9 mouse cellular contexts compared by ENCODE assay signal in the genomic region with DNA sequence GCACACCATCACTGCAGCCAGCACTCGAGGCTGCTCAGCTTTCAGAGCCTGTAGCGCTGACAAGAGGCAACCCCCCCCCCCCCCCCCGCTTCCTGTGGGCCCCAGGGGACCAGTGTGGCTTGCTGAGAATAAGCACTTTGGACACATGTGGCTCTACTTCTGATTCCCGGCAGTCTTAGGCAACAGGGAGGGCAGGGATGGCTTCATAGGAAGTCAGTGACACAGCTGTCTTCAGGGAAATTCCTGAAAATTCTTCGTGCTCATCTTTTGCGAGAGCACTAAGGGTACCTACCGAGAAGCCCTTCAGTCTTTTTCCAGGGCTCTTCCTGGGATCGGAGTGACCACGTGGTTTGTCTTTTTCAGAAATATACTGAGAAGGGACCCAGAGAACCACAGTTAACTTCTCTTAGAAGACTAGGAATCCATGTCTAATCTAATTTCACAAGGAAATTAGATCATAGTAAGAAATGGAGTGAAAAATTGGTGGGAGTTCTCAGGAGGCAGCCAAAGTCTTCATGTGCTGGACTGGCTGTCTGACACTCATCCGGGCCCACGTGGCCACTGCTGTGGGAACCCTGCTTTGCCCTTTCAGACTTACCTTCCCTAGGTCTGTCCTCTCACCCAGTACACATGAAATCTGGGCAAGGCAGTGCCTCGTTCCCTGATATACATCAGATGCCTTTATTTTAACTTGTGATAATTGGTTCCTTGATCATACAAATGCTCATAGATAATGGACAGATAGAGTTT. TPM values are rescaled to one million over a fixed set of nuclear protein-coding genes. Genes with fewer than 3 reads are reported as not detected.
DNase-seq lines count a peak whose midpoint lies in the region; ATAC-seq lines count a peak whose summit lies in the region.
"Had no signal": no experiment of that assay in that cellular context is flagged by ENCODE, and none has a peak within 500 bp of the region (broad histone marks: within the 10 kb centered on the region; RNA-seq: fewer than 3 reads in every experiment).

No protein-coding gene starts in this region.

- H3K9me3 ChIP-seq in forebrain, embryonic 10.5 days = no peaks in the 10 kb centered on the region
- H3K9me3 ChIP-seq in forebrain, embryonic 14.5 days (replicated peaks; ENCODE audit: control insufficient read depth, low read length) = no peaks in the 10 kb centered on the region
- no peaks in the 10 kb centered on the region for H3K9me3 ChIP-seq in heart, embryonic 14.5 days (ENCODE audit: control insufficient read depth, low read length)

- ATAC-seq in forebrain, embryonic 14.5 days = no peak
- no peak for ATAC-seq in heart, embryonic 14.5 days (ENCODE audit: insufficient number of reproducible peaks, insufficient read depth, low FRiP score, low read depth)
- no peak for ATAC-seq in monocyte, adult 5-6 weeks (replicated peaks; ENCODE audit: insufficient number of reproducible peaks, low FRiP score, low TSS enrichment, poor library complexity, severe bottlenecking)

- H3K4me2 ChIP-seq in forebrain, embryonic 14.5 days (ENCODE audit: low read length) = no peak overlapping the region
- peak overlapping the region; percentile 24 for H3K4me2 ChIP-seq in heart, embryonic 14.5 days (ENCODE audit: low read length)

- DNase-seq in forebrain, embryonic 10.5 days (ENCODE audit: extremely low spot score, low spot score) = peak; percentile 30
- DNase-seq in forebrain, embryonic 14.5 days (ENCODE audit: low spot score) = no peak
- DNase-seq in CD4-positive helper T cell, adult 2 months (ENCODE audit: low read depth, low spot score) = peak; percentile 58
- DNase-seq in mesoderm, embryonic 11.5 days (ENCODE audit: low read depth, low spot score) = peak; percentile 55
- DNase-seq in layer of hippocampus, postnatal 36 days = no peak
- DNase-seq in cerebellum, postnatal 25 days = no peak

- no peak overlapping the region for H3K27ac ChIP-seq in forebrain, embryonic 10.5 days
- no peak overlapping the region for H3K27ac ChIP-seq in forebrain, embryonic 14.5 days (ENCODE audit: low read depth, low read length)
- no peak overlapping the region for H3K27ac ChIP-seq in heart, embryonic 14.5 days (replicated peaks in 1 of 2; ENCODE audit: control insufficient read depth in 1 of 2, insufficient read depth in 1 of 2, low read depth in 2 of 2, low read length in 2 of 2)
- H3K27ac ChIP-seq: kidney, postnatal 0 days had no signal

- no peak overlapping the region for H3K9ac ChIP-seq in forebrain, embryonic 14.5 days (ENCODE audit: low read length)
- no peak overlapping the region for H3K9ac ChIP-seq in heart, embryonic 14.5 days (ENCODE audit: low read length)

- no peak overlapping the region for H3K4me3 ChIP-seq in forebrain, embryonic 10.5 days
- no peak overlapping the region for H3K4me3 ChIP-seq in forebrain, embryonic 14.5 days (ENCODE audit: low read depth, low read length)
- H3K4me3 ChIP-seq in heart, embryonic 14.5 days (ENCODE audit: control insufficient read depth in 1 of 2, insufficient read depth in 1 of 2, low read depth in 1 of 2, low read length in 2 of 2) = no peak overlapping the region

- peaks cover 28% of the 10 kb centered on the region for H3K4me1 ChIP-seq in forebrain, embryonic 10.5 days
- H3K4me1 ChIP-seq in forebrain, embryonic 14.5 days (ENCODE audit: control insufficient read depth, insufficient read depth, low read length) = 0 out of 2 replicates have a peak, but pooled peaks cover 5% of the 10 kb centered on the region
- H3K4me1 ChIP-seq in heart, embryonic 14.5 days (ENCODE audit: control insufficient read depth in 2 of 2, insufficient read depth in 2 of 2, low read length in 2 of 2) = peaks cover 7 to 15% of the 10 kb centered on the region in 2 experiments; a peak in 3 of 4 replicates

- H3K36me3 ChIP-seq in forebrain, embryonic 10.5 days (replicated peaks) = no peaks in the 10 kb centered on the region
- H3K36me3 ChIP-seq in forebrain, embryonic 14.5 days (ENCODE audit: control insufficient read depth, insufficient read depth, low read length) = no peaks in the 10 kb centered on the region
- no peaks in the 10 kb centered on the region for H3K36me3 ChIP-seq in heart, embryonic 14.5 days (ENCODE audit: control insufficient read depth, insufficient read depth, low read length)

- WGBS in forebrain, embryonic 10.5 days = 46% methylated on average over 12 of the region's 12 CpGs
- WGBS in forebrain, embryonic 14.5 days = 46% methylated on average over 12 of the region's 12 CpGs
- WGBS in heart, embryonic 14.5 days = 28% methylated on average over 12 of the region's 12 CpGs

- peaks cover 50% of the 10 kb centered on the region for H3K27me3 ChIP-seq in forebrain, embryonic 10.5 days (ENCODE audit: poor library complexity, severe bottlenecking)
- H3K27me3 ChIP-seq in forebrain, embryonic 14.5 days (replicated peaks; ENCODE audit: control insufficient read depth, insufficient read depth, low read length) = peaks cover 13% of the 10 kb centered on the region; the same call in 1 of the 2 replicates
- peaks cover 13% of the 10 kb centered on the region; the same call in 1 of the 2 replicates for H3K27me3 ChIP-seq in heart, embryonic 14.5 days (ENCODE audit: control insufficient read depth, insufficient read depth, low read length)

RNA-seq across cellular contexts. Expression of gene Mcoln2, which starts 4.4 kb away (rescaled TPM):
- 0.25 and 0.30 TPM in 2 replicates for polyA plus RNA-seq in forebrain, embryonic 10.5 days (2016; fragmentation: Nextera tagmentation; extraction: Ambion mirVana)
- 0.56 TPM in 1 of 2 replicates, not detected in the other for polyA plus RNA-seq in forebrain, embryonic 14.5 days (2014; fragmentation: Nextera tagmentation; extraction: Ambion mirVana)
- polyA plus RNA-seq in heart, embryonic 14.5 days (2014; fragmentation: Nextera tagmentation; extraction: Ambion mirVana) = 0.23 and 0.47 TPM in 2 replicates
- total RNA-seq in layer of hippocampus, postnatal 36 days (2021) = not detected
- total RNA-seq in monocyte, adult 5-6 weeks (2017) = 13.6 to 28.6 TPM (median 14.5 TPM) in 3 replicates

RNA-seq across cellular contexts. Expression of gene Mcoln3, which starts 36.8 kb away (rescaled TPM):
- 6.3 and 7.1 TPM in 2 replicates for polyA plus RNA-seq in forebrain, embryonic 10.5 days (2016; fragmentation: Nextera tagmentation; extraction: Ambion mirVana)
- polyA plus RNA-seq in forebrain, embryonic 14.5 days (2014; fragmentation: Nextera tagmentation; extraction: Ambion mirVana) = 0.40 and 0.46 TPM in 2 replicates
- polyA plus RNA-seq in heart, embryonic 14.5 days (2014; fragmentation: Nextera tagmentation; extraction: Ambion mirVana) = 0.97 and 0.98 TPM in 2 replicates
- not detected for total RNA-seq in layer of hippocampus, postnatal 36 days (2021)
- 0.19 to 0.78 TPM (median 0.75 TPM) in 3 replicates for total RNA-seq in monocyte, adult 5-6 weeks (2017)

RNA-seq across cellular contexts. Expression of gene Wdr63, which starts 46.1 kb away (rescaled TPM):
- not detected in 2 replicates for polyA plus RNA-seq in forebrain, embryonic 10.5 days (2016; fragmentation: Nextera tagmentation; extraction: Ambion mirVana)
- polyA plus RNA-seq in forebrain, embryonic 14.5 days (2014; fragmentation: Nextera tagmentation; extraction: Ambion mirVana) = 1.5 and 2.1 TPM in 2 replicates
- not detected in 2 replicates for polyA plus RNA-seq in heart, embryonic 14.5 days (2014; fragmentation: Nextera tagmentation; extraction: Ambion mirVana)
- total RNA-seq in layer of hippocampus, postnatal 36 days (2021) = under 1 TPM; 0.60 to 0.99 TPM
- total RNA-seq in monocyte, adult 5-6 weeks (2017) = not detected in 3 replicates

Comparison
In these comparisons a context has a peak if more than half of its experiments do, and no peak if none do; other contexts are left out.
1. DNase-seq: peak in forebrain, embryonic 10.5 days (single experiment), CD4-positive helper T cell, adult 2 months (single experiment) and mesoderm, embryonic 11.5 days (single experiment); none in forebrain, embryonic 14.5 days (single experiment), layer of hippocampus, postnatal 36 days (0 of 2) and cerebellum, postnatal 25 days (0 of 2).